In genomic region chr7:142020827-142021226, GRCm38 (mm10) we compare ENCODE assay signal across 17 mouse cellular contexts. TPM values are rescaled to one million over a fixed set of nuclear protein-coding genes. Genes with fewer than 3 reads are reported as not detected.
DNase-seq lines count a peak whose midpoint lies in the region; ATAC-seq lines count a peak whose summit lies in the region.
"Had no signal": no experiment of that assay in that cellular context is flagged by ENCODE, and none has a peak within 500 bp of the region (broad histone marks: within the 10 kb centered on the region; RNA-seq: fewer than 3 reads in every experiment).

No protein-coding gene starts in this region.

- DNase-seq in kidney, adult 18-20 months = peak; percentile 26
- no peak for DNase-seq in kidney, postnatal 4 days
- no peak for DNase-seq in lung, postnatal 4 days
- peak; percentile 33 for DNase-seq in retina, postnatal 1 day
- DNase-seq in T-cell, adult 2 months (ENCODE audit: low spot score) = no peak
- DNase-seq: cerebellum, adult 11-12 months; gastrocnemius, postnatal 14 days had no signal

- no peaks in the 10 kb centered on the region for H3K27me3 ChIP-seq in erythroblast, embryonic 14.5 days (ENCODE audit: control insufficient read depth)
- no peaks in the 10 kb centered on the region for H3K27me3 ChIP-seq in lung, embryonic 15.5 days
- H3K27me3 ChIP-seq: CH12.LX; embryonic facial prominence, embryonic 15.5 days; forebrain, embryonic 15.5 days; megakaryocyte, embryonic 14.5 days; neural tube, embryonic 15.5 days had no signal

- H3K4me2 ChIP-seq in lung, embryonic 15.5 days = no peak overlapping the region
- H3K4me2 ChIP-seq: embryonic facial prominence, embryonic 15.5 days; forebrain, embryonic 15.5 days; liver, embryonic 11.5 days; neural tube, embryonic 15.5 days had no signal

- H3K9me3 ChIP-seq in erythroblast, embryonic 14.5 days (ENCODE audit: control insufficient read depth, low read length) = no peaks in the 10 kb centered on the region
- H3K9me3 ChIP-seq in lung, embryonic 15.5 days = no peaks in the 10 kb centered on the region
- H3K9me3 ChIP-seq: embryonic facial prominence, embryonic 15.5 days; forebrain, embryonic 15.5 days; megakaryocyte, embryonic 14.5 days; neural tube, embryonic 15.5 days had no signal

- peaks cover 99% of the 10 kb centered on the region for H3K36me3 ChIP-seq in erythroblast, embryonic 14.5 days (ENCODE audit: control insufficient read depth)
- peaks cover 7% of the 10 kb centered on the region; the same call in 1 of the 2 replicates for H3K36me3 ChIP-seq in lung, embryonic 15.5 days

- no peak for ATAC-seq in erythroblast, adult 5-6 weeks (replicated peaks; ENCODE audit: low FRiP score, poor library complexity, severe bottlenecking)
- ATAC-seq in lung, embryonic 15.5 days (ENCODE audit: borderline replicate concordance, extremely low read depth, low FRiP score, low TSS enrichment) = no peak
- ATAC-seq: forebrain, embryonic 15.5 days; hindbrain, embryonic 16.5 days had no signal

- H3K27ac ChIP-seq in lung, embryonic 15.5 days = peak overlapping the region; percentile 14; the same call in 1 of the 2 replicates
- H3K27ac ChIP-seq: embryonic facial prominence, embryonic 15.5 days; forebrain, embryonic 15.5 days; neural tube, embryonic 15.5 days had no signal

- H3K4me3 ChIP-seq in erythroblast, embryonic 14.5 days (replicated peaks) = peak overlapping the region; percentile 1
- no peak overlapping the region for H3K4me3 ChIP-seq in lung, embryonic 15.5 days
- H3K4me3 ChIP-seq: embryonic facial prominence, embryonic 15.5 days; forebrain, embryonic 15.5 days; megakaryocyte, embryonic 14.5 days; neural tube, embryonic 15.5 days had no signal

- 47% methylated on average over 3 of the region's 3 CpGs for WGBS in lung, embryonic 15.5 days

- peaks cover 66% of the 10 kb centered on the region for H3K4me1 ChIP-seq in erythroblast, embryonic 14.5 days (ENCODE audit: control insufficient read depth)
- peaks cover 26% of the 10 kb centered on the region for H3K4me1 ChIP-seq in lung, embryonic 15.5 days
- H3K4me1 ChIP-seq: forebrain, embryonic 15.5 days had no signal

- no peak overlapping the region for H3K9ac ChIP-seq in lung, embryonic 15.5 days
- H3K9ac ChIP-seq: embryonic facial prominence, embryonic 15.5 days; forebrain, embryonic 15.5 days; neural tube, embryonic 15.5 days had no signal

RNA-seq across cellular contexts. Expression of gene Mob2, which starts 40.0 kb away (rescaled TPM):
- 24.8 and 29.2 TPM in 2 replicates for polyA plus RNA-seq in erythroblast, embryonic 14.5 days (2012)
- total RNA-seq in erythroblast, adult 5-6 weeks (2015; ENCODE audit: low replicate concordance) = 67.1 and 69.6 TPM in 2 replicates
- total RNA-seq in erythroblast, adult 5-6 weeks (2017; ENCODE audit: low replicate concordance) = 75.1 and 76.9 TPM in 2 replicates
- 74.7 and 80.1 TPM in 2 replicates for polyA plus RNA-seq in lung, embryonic 15.5 days (2015; fragmentation: Nextera tagmentation; extraction: Ambion mirVana)

Comparison
In these comparisons a context has a peak if more than half of its experiments do, and no peak if none do; other contexts are left out.
1. DNase-seq: peak in kidney, adult 18-20 months (single experiment) and retina, postnatal 1 day (single experiment); none in kidney, postnatal 4 days (0 of 2), lung, postnatal 4 days (0 of 2) and T-cell, adult 2 months (single experiment).